Mouse (Mus musculus) urinary bladder, postnatal 10 days (tissue): ENCODE results near the gene Xpr1.

ENCODE experiments used
- DNase-seq: peaks from one replicate; pipeline ENCODE4 v3.0.0; 2022; ENCODE audit warnings: low spot score

Xpr1 gene

DNA sequence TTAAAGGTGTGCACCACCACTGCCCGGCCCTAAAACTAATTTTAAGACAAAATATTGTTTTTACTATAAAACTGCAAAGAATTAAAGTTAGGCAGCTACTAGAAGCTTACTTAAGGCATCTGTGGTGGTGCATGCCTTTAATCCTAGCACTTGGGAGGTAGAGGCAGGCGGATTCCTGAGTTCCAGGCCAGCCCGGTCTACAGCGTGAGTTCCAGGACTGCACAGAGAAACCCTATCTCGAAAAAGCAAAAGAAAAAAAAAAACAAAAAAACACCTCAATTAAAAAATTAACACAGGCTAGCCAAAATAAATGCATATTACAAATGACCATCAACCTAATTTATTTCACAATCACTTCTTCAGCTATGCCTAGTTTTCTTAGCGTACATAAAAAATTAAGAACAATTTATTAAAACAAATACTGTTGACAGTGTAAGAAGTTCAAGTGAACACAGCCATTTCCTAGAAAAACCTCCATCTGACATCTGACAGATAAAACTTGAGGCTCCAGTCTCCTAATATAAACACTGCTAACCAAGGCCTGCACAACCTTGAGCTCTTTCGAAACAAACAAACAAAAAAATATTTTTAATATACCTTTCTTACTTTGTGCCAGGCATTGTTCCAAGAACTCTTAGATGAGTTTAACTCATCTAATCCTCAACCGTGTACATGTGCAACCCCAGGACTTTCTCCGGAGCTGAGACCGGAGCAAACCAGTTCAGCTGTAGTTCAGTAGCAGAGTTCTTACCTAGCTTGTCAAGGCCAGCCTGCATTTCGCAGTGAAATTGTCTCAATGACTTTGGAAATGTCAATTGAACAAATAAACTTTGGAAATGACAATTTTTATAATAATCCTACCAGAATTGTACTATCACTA lies 9.3 kb downstream of the Xpr1 start:
- DNase-seq = no peak

DNA sequence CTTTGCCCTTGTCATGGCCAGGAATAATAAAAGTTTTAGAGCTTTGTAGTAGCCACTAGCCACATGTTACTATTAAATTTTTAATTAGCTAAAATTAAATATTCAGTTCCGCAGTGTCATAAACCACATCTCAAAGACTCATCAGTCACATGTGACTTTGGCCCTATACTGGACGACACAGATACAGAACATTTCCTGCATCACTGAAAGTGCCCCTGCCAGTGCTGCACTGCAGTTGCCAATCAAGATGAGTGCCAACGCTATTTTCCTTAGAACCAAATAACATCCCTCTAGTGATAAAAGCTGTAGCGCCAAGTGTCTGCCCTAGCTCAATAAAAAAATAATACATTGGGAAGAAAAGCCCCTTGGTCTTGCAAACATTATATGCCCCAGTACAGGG lies 17.2 kb downstream of the Xpr1 start:
- no peak for DNase-seq

DNA sequence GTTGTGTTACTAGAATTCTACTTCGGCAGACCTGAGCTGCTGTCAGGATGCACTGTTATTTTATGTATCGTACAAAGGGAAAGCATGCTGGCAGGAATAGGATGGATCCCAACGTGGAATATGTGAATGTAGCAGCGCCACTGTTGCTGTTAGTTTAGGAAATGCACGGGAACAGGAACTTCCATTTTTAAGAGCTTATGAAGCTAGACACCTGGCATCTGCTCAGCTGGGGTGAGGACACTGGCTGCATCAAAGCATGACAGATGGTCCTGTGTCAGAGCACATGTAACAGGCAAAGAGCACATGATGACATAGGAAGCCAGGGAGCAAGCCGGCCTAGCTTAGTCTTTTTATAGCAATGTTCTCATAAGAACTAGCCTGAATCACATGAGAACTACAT lies 22.4 kb downstream of the Xpr1 start:
- no peak for DNase-seq

DNA sequence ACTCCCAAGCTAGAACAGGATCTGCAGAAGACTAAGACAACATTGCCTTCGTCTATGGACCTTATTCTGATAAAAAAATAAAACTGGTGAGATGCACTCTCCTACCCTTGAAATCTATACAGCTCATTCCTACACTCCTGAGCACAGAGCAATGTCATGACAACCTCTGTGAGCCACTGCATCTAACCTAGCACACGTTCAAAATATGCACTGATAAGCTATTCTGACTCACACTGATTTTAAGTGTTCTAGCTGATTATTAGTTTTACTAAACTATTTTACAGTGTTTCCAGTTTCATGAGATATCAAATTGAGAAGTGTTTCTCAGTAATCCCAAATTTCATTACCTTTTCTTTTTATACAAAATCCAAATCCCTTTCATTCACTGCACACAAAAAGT lies 23.2 kb downstream of the Xpr1 start:
- DNase-seq = no peak

DNA sequence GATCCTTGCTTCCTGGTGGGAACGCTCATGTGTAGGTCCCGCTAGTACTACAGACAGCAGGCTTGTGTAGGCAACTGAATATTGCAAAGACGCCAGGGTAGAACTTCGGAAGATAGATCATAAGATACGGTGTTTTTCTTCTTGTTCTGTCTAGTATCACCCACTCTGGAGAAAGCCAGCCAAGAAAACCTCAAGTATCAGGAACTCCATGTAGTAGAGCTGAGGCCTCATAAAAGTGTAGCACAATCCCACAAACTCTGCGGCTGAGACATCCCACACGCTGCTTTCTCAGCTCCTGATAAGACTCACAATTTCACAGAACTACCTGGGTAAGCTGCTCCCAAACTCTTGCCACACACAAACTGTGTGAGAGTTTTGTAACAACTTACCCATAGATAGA lies 24.4 kb downstream of the Xpr1 start:
- DNase-seq = no peak

DNA sequence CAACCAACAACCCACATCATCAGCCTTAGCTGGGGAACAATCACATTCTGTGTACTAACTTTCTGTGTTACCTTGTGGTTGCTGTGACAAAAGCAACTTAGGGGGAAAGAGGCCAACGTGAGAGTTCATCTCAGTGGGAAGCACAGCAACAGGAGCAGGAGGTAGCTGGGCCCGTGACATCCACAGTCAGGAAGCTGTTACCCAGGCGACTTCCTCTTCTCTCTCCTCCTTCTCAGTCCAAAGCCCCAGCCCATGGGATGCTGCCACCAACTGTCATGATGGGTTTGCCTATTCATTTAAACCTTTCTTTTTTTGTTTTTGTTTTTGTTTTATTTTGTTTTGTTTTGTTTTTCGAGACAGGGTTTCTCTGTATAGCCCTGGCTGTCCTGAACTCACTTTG lies 25.7 kb downstream of the Xpr1 start:
- no peak for DNase-seq

DNA sequence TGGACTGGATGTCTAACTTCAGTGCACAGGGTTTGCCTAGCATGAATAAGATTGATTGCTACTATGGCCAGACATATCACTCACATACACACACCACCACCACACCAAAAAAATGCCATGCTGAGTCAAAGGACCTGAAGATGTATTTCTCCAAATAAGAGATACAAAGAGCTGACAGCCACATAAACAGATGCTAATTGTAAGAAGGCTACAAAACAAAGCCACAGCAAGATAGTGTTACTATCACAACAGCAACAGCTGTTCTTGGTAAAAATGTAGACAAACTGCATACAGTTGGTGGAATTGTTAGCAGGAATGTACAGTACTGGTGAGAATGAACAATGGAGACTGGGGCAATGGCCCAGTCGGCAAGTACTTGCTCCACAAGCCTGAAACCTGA lies 28.8 kb downstream of the Xpr1 start:
- DNase-seq = no peak

DNA sequence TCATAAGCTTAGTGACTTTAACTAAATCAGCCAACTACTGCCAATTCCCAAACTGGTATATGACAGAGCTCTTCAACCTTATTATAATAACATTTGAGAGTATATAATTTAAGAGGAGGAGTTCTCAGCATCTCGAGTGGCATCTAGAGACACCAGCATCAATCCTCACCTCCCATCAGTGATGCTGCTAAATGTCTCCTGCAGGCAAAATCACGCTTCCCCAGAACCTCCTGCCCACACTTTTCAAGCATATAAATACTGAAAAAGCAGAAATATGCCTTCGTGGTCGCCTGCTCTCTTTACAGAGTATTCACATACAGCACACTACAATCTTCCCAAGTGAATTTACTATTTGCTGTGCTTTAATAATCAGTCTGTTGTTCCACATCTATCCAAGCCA lies 30.7 kb downstream of the Xpr1 start:
- no peak for DNase-seq

DNA sequence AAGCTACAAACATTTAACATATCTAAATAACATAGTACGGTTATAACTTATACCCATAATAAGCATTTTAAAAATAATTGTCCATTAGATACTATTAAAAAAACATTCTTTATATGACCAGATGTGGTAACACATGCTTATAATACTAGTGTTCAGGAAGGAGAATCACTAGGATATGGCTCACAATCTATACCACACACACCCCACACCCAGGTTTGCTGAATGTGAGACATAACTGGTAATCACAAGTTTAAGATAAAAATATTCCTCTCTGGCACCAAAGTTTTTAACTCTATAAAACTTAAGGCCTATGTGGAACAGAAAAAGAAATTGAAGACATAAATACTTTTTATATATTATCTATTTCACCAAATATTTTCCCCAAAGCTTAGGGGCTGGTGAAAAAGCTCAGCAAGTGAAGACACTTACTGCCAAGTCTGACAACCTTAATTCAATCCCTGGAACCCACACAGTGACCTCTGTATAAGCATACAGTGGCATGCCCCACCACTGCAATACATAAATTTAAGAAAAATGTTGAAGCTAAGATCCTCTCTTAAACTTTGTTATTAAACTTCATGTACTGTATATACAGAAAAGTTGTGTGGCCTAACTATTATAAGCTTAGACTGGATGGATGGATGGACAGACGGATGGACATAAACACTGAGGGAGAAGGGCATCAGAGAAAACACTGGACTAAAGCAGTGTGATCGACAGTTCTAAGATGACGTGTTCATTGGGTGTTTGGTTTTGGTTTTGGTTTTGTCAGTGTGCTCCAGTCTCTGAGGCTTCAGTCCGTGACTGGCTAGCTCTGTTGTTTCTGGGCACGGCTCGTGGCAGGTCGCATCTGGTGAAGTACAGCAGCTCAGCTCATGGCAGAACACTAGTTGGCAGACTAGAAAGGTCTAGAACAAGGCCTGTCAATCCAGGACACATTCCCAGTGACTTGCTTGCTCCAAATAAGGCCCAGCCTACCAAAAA lies 33.6 kb downstream of the Xpr1 start:
- DNase-seq = no peak

DNA sequence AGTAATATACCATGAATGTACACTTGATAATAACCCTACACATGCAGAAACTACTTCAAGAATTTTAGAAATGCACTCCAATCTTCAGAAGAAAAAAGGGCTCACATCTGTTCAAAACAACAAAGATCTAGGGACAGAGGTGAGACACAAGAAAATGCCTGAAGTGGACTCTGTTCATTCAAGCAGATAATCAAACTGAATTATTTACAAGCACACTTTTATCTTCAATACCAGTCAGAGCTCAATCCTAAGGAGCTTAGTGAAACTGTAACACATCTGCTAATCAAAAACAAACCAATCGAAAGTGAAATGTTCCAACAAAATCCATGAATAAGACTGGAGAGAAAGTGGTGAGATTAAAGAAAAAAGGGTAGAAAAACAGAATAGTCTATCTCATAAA lies 35.3 kb downstream of the Xpr1 start:
- no peak for DNase-seq

DNA sequence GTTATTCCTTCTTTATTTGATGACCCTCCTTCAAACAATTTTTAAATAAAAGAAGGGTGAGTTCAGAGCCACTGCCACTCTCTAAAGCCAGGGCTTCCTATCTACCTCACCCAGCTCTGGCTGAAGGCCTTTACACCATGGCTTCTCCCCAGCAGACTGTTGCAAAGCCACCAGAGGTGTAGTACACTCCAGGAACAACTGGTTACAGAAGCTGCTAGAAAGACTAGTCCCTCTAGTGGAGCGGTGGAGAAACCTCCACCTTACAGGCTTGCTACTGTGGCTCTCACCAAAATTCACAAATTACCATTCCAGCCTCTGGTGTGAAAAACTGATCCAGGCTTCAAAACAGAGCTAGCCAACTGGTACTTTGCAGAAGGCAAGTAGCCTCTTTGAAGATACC lies 37.9 kb downstream of the Xpr1 start:
- no peak for DNase-seq

DNA sequence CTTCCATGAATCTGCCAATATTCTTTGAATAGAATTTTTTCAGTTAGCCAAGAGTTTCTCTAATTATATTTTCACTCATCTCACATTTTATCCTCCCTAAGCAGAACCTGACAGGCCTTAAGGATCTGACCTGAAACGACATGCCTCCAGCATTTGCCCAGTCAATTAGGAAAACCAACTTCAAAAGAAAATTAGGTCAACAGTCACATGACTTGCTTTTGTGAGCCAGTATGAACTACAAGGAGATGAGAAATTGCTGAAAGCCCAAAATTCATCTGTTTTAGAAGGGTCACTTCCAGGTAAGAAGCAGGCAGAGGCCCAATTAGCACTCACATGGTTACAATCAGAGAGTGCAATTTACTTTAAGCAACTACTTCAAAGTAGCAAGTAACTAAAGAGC lies 44.4 kb downstream of the Xpr1 start:
- no peak for DNase-seq

DNA sequence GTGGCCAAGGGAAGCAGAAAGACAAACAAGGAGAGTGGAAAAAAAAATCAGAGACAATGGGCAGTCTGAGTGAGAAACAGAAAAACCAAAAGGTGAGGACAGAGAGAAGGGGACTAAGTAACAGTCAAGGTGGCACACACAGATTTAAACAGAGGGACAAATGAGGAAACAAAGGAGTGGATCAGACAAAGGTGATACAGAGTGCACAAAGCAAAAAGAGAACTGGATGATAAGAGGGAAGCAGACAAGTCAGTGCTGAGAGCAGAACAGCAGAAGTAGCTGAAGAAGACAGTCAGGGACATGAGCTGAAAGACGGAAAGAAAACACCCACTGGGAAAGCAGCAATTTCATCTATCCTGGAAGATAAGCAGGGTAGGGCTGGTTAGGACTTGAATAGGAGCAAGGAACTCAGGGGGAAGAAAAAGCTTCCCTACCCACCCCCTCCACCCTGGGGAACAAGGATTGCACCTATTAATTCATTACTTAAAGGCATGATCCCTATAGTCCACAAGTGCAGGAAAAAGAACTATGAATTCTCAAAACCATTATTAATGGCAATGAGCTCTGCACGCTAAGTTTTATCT lies 47.0 kb downstream of the Xpr1 start:
- no peak for DNase-seq

DNA sequence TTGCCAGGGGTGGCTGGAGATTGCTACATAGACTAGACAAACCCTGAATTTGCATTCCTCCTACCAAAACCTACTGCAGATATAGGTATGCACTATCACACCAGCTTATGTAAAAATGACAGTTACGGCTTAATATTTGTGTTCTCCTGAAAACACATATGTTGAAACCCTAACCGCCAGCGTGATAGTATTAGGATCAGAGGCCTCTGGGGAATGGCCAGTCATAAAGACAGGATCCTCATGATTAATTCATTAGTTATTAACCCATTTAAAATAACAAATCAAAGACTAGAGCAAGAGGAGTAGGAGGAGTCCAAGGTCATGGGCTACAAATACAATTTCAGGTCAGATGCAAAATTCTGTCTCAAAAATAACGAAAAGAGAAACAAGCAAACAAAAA lies 50.8 kb downstream of the Xpr1 start:
- DNase-seq = no peak

DNA sequence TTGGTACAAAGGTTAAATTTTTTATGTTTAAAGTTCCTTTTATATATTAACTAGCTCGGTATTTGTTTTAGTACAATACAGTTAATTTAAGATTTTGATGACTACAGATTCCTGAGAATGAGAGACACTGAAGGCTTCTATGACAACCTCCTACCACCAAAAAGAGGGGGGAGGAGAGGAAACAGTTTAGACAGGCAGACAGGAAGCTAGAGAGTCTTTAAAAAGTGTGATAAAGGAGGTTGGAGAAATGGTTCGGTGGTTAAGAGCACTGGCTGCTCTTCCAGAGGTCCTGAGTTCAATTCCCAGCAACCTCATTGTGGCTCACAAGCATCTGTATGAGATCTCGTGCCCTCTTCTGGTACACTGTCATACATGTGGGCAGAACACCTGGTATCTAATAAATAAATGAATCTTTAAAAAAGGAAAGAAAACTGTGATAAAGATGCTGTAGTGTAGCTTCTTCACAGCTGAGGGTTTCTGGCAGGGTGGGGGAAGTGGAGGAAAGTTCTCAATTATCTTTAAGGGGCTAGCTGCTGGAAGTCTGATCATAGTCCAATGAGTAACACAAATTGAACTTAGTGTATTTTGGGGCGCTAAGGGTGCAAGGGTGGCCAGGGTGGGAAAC lies 55.6 kb downstream of the Xpr1 start:
- no peak for DNase-seq

DNA sequence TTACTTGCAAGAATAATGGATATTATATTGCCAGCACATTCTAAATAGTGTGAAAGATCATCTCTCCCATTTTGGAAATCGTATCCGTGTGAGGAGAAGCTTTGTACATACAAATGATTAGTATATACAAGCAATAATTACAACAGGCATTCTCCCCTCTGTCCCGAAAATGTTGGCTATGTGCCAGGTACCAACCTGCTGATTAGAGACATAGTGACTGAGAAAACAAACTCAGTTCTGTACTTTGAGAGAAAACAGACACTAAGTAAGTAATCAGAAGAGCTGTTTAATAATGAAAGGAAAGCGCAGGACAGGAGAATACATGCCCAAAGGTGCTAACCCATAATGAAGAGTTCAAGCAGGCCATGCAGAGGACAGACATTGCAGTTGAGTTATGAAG lies 64.1 kb downstream of the Xpr1 start:
- no peak for DNase-seq

DNA sequence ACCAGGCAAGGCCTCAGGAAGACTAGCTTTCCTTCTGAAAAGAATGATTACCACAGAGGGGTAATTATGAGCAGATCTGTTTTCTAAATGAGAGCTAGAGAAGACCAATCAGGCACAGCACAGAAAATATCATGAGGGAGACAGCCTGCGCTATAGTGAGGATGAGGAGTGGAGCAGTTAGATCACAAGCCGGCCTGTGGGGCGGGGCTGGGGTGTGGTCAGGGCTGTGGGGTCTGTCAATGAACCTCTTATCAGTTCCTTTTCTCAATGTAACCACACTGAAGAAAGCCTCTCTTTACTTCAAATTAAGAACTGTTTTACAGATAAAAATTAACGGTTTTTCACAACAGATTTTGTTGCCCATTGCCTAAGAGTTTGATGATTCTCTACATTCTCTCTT lies 65.7 kb downstream of the Xpr1 start:
- no peak for DNase-seq

DNA sequence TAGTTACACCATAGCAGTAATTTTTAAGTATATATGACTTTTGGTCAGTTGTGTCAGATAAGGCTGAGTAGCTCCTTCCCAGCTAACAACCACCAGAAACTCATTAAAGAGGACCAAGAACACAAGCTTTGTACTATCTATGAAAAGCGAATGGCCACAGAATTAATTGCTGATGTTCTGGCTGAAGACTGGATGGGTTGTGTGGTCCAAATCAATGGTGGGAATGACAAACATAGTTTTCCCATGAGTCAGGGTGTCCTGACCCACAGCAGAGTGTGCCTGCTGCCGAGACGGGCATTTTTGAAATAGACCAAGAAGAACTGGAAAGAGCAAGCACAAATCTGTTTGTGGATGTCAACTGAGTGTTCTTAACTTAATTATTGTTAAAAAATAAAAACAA lies 68.7 kb downstream of the Xpr1 start:
- no peak for DNase-seq

DNA sequence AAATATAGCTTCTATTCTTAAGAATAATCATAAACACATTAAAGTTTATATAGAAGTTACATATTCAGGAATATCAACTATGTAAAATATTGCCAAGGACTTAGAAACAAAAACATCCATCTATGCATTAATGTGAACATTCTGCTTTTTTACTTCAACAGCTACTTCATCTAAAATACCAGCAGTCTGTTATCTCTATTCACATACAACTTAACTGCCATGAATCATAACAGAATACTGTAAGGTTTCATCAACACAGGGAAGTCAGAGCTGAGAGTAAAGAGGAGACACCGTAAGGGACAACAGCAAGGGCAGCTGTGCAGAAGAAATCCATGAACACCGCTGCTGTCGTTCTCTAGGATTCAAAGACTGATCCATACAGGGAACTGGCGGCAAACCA lies 69.9 kb downstream of the Xpr1 start:
- no peak for DNase-seq

DNA sequence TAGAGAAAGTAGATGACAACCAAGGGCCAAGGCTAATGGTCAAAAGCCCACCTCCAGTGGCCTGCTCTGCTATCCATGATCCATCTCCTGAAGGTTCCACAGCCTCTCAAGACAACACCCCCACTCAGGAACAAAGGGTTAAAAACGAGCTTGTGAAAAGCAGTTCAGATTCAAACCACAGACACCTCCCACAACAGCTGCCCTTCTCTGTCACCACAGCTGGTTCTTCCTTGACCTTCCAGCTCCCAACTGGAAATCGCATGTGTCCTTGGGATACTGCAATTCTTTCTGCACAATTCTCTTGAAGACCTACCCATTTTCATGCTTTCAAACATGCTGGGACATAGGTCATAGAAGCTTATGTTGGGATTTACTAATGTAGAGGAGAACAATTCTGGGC lies 73.2 kb downstream of the Xpr1 start:
- no peak for DNase-seq

DNA sequence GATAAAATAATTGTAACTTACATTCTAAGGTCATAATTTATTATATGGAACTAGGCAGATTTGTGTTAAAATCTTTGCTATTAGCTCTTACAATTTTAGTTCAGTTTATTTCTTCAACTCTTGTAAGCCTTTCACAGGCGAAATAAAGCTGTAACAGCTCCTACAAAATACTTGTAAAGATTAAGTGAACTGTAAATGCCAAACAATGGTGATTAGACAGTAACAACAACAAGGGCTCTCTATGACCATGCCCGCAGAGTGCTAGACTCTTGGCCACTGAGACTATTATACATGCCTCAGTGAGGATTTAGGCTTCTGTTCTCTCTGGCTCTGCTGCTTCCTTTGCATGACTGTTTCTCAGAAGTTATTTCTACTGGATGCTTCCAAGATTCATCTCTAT lies 77.6 kb downstream of the Xpr1 start:
- no peak for DNase-seq

DNA sequence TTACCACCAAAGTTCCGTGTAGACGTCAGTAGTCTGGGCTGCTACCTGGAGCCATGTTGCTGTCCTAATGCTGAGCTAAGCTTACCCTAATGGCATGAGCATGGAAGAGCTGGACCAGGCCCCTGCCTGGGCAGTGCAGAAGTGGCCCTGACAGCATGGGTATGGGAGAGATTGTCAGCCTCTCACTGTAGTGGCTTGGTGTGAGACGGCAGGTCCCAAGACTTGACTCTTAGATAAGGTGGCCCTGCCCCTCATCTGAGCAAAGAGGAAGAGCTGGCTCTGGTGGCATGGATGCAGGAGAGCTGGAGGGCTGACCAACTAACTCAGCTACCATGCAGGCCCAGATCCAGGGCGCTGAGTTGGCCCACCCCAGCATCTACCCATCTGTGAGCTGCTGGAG lies 79.9 kb downstream of the Xpr1 start:
- DNase-seq = no peak
